Mouse (Mus musculus): ENCODE measurements at regions not wholly inside any gene's neighbourhood (a gene's known extent, or its start where the extent isn't known, plus 50 kb on each side); places are given as distances from the start of the nearest gene placed in this dataset.

DNA sequence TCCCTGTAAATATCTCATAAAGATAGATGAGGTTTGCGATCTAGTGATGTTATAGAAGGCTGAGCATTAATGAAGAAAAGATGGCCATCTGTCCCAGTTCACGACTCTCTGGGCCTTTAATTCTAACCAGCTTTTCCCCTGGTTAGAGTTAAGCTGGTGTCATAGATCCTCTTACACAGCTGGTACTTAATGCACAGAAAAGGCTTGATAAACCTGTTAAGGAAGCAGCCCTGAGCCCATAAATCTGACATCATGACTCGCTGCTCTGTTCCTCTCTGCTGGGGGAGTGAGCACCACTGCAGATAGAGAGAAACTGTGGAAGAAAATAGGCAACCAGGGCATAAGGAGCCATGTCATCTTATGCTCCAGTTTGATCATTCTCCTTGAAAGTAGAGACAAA, 316.5 kb downstream of the Etaa1 start:
- WGBS, result 22% methylated on average over 3 of the region's 3 CpGs
- Histone ChIP-seq H3K36me3 (ENCODE audit: control insufficient read depth, insufficient read depth, low read length) (no peaks in the 10 kb centered on the region), H3K4me2 (replicated peaks; ENCODE audit: low read depth, low read length) (no peak overlapping the region), H3K9me3 (ENCODE audit: control insufficient read depth, low read length) (no peaks in the 10 kb centered on the region), H3K9ac (ENCODE audit: low read depth, low read length) (no peak overlapping the region), H3K4me1 (ENCODE audit: control insufficient read depth, insufficient read depth, low read length) (no peaks in the 10 kb centered on the region), H3K27me3 (ENCODE audit: control insufficient read depth, insufficient read depth, low read length) (no peaks in the 10 kb centered on the region), H3K4me3 (ENCODE audit: low read length) (no peak overlapping the region), H3K27ac (ENCODE audit: low read depth, low read length) (no peak overlapping the region)
- ATAC-seq (ENCODE audit: low FRiP score, low TSS enrichment), result peak; percentile 85; the same call in 1 of the 2 replicates

DNA sequence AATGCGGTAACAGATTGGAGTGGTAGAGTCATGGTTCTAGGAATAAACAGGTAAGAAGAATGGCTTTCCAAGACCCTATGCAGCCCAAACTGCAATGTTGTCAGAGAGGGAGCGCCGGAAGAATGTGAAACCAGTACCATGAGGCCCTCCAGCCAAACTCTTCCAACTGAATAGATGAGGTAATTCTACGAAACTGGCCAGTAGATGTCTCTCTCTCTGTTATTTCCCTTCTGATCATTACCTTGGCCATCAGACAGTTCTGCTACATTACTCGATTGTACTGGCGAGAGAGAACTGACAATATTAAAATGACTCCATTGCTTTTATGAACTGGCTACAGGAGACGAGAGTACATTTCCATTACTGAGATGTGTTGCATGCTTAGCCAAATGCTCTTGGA, 313.8 kb downstream of the Etaa1 start:
- H3K4me2 ChIP-seq (replicated peaks; ENCODE audit: low read depth, low read length), result no peak overlapping the region
- H3K27ac ChIP-seq (ENCODE audit: low read depth, low read length), result no peak overlapping the region
- no peaks in the 10 kb centered on the region for H3K9me3 ChIP-seq (ENCODE audit: control insufficient read depth, low read length)
- 76% methylated on average over 7 of the region's 7 CpGs for WGBS
- ATAC-seq (ENCODE audit: low FRiP score, low TSS enrichment), result no peak
- no peaks in the 10 kb centered on the region for H3K36me3 ChIP-seq (ENCODE audit: control insufficient read depth, insufficient read depth, low read length)
- H3K4me1 ChIP-seq (ENCODE audit: control insufficient read depth, insufficient read depth, low read length), result no peaks in the 10 kb centered on the region
- no peak overlapping the region for H3K9ac ChIP-seq (ENCODE audit: low read depth, low read length)
- no peaks in the 10 kb centered on the region for H3K27me3 ChIP-seq (ENCODE audit: control insufficient read depth, insufficient read depth, low read length)
- no peak overlapping the region for H3K4me3 ChIP-seq (ENCODE audit: low read length)

DNA sequence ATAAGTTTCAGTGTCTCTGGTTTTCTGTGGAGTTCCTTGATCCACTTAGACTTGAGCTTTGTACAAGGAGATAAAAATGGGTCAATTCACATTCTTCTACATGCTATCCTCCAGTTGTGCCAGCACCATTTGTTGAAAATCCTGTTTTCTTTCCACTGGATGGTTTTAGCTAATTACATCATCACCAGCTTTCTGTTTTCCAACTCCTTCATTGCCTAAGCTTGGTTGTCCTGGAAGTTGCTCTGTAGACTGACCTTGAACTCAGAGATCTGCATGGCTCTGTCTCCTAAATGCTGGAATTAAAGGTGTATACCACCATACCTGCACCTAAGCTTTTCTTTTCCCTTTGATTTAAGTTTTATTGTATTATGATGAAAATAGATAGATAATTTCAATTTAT, 306.2 kb downstream of the Etaa1 start:
- no peaks in the 10 kb centered on the region for H3K36me3 ChIP-seq (ENCODE audit: control insufficient read depth, insufficient read depth, low read length)
- no peak overlapping the region for H3K27ac ChIP-seq (ENCODE audit: low read depth, low read length)
- no peak overlapping the region for H3K4me3 ChIP-seq (ENCODE audit: low read length)
- no peaks in the 10 kb centered on the region for H3K27me3 ChIP-seq (ENCODE audit: control insufficient read depth, insufficient read depth, low read length)
- no peak overlapping the region for H3K4me2 ChIP-seq (replicated peaks; ENCODE audit: low read depth, low read length)
- H3K4me1 ChIP-seq (ENCODE audit: control insufficient read depth, insufficient read depth, low read length), result no peaks in the 10 kb centered on the region
- H3K9ac ChIP-seq (ENCODE audit: low read depth, low read length), result no peak overlapping the region
- H3K9me3 ChIP-seq (ENCODE audit: control insufficient read depth, low read length), result no peaks in the 10 kb centered on the region
- no peak for ATAC-seq (ENCODE audit: low FRiP score, low TSS enrichment)

DNA sequence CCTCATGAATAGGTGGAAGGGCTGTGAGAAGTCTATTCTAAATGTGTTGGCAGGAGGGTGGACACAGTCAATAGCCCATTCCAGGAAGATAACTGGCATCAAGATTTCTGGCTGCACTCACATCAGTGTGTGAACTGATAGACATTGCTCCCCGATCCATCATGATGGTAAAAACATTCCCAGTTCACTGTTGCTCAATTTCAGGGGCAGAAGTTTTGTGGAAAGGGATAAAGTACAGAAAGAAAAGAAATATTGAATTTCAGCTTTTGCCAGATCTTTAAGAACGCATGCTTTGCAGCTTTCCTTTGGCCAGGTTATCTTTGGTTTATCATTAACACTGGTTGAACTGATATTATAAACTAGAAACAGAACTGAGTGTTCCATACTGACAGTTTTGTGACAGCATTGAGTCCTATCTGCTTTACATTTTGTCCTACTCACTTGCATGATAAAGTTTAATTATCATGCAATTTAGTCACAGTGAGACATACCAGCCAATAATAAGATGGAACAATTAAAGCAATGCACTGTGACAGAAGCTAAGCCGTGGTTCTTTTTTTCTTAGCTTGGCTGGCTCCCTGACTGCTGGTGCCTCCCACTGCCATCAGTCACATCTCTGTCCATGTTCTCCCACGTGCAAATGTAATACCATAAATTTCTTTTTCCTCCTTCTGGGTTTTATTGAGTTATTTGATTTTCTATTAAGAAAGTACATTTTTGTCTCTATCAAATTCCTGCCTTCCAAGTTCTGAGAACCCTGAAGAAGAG, 302.1 kb downstream of the Etaa1 start:
- H3K4me3 ChIP-seq (ENCODE audit: low read length), result no peak overlapping the region
- H3K27me3 ChIP-seq (ENCODE audit: control insufficient read depth, insufficient read depth, low read length), result no peaks in the 10 kb centered on the region
- no peak overlapping the region for H3K27ac ChIP-seq (ENCODE audit: low read depth, low read length)
- no peak overlapping the region for H3K9ac ChIP-seq (ENCODE audit: low read depth, low read length)
- H3K9me3 ChIP-seq (ENCODE audit: control insufficient read depth, low read length), result no peaks in the 10 kb centered on the region
- no peak overlapping the region for H3K4me2 ChIP-seq (replicated peaks; ENCODE audit: low read depth, low read length)
- no peaks in the 10 kb centered on the region for H3K4me1 ChIP-seq (ENCODE audit: control insufficient read depth, insufficient read depth, low read length)
- WGBS, result 62% methylated on average over 4 of the region's 4 CpGs
- ATAC-seq (ENCODE audit: low FRiP score, low TSS enrichment), result no peak
- H3K36me3 ChIP-seq (ENCODE audit: control insufficient read depth, insufficient read depth, low read length), result no peaks in the 10 kb centered on the region

DNA sequence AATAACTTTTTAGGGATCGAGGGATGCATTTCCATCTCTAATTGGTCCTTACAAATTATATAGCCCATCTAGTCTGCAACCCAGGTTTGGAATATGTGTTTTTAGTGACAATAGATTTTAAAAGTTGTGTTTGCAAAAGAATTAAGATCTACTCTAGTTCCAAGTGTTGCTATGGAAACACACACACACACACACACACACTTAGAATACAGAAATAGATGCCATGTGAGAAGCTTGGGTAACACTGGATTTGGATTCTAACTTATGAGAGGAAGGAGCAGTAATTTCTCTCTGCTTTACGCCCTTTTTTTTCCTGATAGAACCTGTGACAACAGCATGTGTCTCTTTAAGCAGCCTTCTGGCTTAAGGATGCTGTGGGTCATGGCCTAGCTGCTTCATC, 297.8 kb downstream of the Etaa1 start:
- Histone ChIP-seq H3K36me3 (ENCODE audit: control insufficient read depth, insufficient read depth, low read length) (no peaks in the 10 kb centered on the region), H3K4me2 (replicated peaks; ENCODE audit: low read depth, low read length) (no peak overlapping the region), H3K4me1 (ENCODE audit: control insufficient read depth, insufficient read depth, low read length) (no peaks in the 10 kb centered on the region), H3K27ac (ENCODE audit: low read depth, low read length) (no peak overlapping the region), H3K27me3 (ENCODE audit: control insufficient read depth, insufficient read depth, low read length) (no peaks in the 10 kb centered on the region), H3K9me3 (ENCODE audit: control insufficient read depth, low read length) (no peaks in the 10 kb centered on the region), H3K9ac (ENCODE audit: low read depth, low read length) (no peak overlapping the region), H3K4me3 (ENCODE audit: low read length) (no peak overlapping the region)
- ATAC-seq (ENCODE audit: low FRiP score, low TSS enrichment), result no peak
- WGBS, result 87% methylated on average over 2 of the region's 2 CpGs

DNA sequence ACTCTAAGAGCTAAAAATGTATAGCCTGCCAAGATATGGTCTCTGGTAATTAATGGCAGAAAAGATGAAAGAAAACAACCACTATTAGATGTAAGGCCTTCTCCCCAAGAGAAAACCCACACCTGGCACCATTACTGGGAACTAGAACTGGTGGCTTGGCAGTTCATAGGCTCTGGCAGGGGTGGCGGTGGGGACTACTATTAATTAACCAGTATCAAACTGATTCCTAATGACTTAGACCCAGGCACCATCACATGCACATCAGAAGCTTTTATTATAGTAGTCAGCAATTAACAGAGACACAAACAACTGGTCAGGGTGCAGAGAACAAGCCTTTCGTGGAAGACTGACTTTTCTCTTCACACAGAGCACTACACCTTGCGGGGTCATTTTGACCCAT, 296.0 kb downstream of the Etaa1 start:
- 82% methylated on average over 3 of the region's 3 CpGs for WGBS
- H3K9me3 ChIP-seq (ENCODE audit: control insufficient read depth, low read length), result no peaks in the 10 kb centered on the region
- ATAC-seq (ENCODE audit: low FRiP score, low TSS enrichment), result no peak
- no peak overlapping the region for H3K27ac ChIP-seq (ENCODE audit: low read depth, low read length)
- no peaks in the 10 kb centered on the region for H3K4me1 ChIP-seq (ENCODE audit: control insufficient read depth, insufficient read depth, low read length)
- H3K27me3 ChIP-seq (ENCODE audit: control insufficient read depth, insufficient read depth, low read length), result no peaks in the 10 kb centered on the region
- H3K36me3 ChIP-seq (ENCODE audit: control insufficient read depth, insufficient read depth, low read length), result no peaks in the 10 kb centered on the region
- H3K4me2 ChIP-seq (replicated peaks; ENCODE audit: low read depth, low read length), result no peak overlapping the region
- H3K9ac ChIP-seq (ENCODE audit: low read depth, low read length), result no peak overlapping the region
- no peak overlapping the region for H3K4me3 ChIP-seq (ENCODE audit: low read length)

DNA sequence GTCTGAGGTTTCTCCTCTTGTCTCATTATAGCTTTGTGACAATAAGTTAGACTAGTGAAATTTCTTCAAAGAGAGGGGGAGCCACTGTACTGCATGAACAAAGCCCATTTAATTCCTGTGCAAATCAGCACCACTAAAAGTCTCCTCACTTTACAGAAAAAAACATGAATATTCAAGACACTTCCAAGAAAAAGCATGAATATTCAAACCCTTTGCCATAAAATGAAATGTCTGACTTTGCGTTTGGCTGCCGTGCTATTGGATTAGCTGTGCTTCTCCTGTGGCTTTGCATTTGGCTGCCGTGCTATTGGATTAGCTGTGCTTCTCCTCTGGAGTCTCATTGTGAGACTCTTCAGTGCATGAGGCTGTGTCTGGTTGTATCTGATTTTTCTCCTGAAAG, 295.4 kb downstream of the Etaa1 start:
- Histone ChIP-seq H3K36me3 (ENCODE audit: control insufficient read depth, insufficient read depth, low read length) (no peaks in the 10 kb centered on the region), H3K4me3 (ENCODE audit: low read length) (no peak overlapping the region), H3K4me2 (replicated peaks; ENCODE audit: low read depth, low read length) (no peak overlapping the region), H3K4me1 (ENCODE audit: control insufficient read depth, insufficient read depth, low read length) (no peaks in the 10 kb centered on the region), H3K9me3 (ENCODE audit: control insufficient read depth, low read length) (no peaks in the 10 kb centered on the region), H3K27ac (ENCODE audit: low read depth, low read length) (no peak overlapping the region), H3K9ac (ENCODE audit: low read depth, low read length) (no peak overlapping the region), H3K27me3 (ENCODE audit: control insufficient read depth, insufficient read depth, low read length) (no peaks in the 10 kb centered on the region)
- ATAC-seq (ENCODE audit: low FRiP score, low TSS enrichment), result no peak
- WGBS, result 67% methylated on average over 3 of the region's 3 CpGs

DNA sequence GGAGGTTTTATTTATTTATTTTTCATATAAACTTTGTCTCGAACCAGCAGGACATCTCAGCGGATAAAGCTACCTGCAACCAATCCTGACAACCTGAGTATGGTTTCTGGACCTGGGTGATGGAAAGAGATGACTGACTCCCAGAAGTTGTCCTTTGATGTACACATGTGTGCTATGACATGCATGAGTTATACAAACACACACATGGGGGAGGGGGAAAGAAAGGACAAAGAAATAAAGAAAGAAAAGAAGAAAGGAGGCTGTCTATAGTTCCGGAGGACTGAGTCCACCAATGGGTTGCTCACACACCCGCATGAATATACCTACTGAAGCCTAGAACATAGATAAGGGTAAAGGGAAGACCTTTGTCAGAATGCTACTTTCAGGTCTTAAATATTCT, 295.0 kb downstream of the Etaa1 start:
- Histone ChIP-seq H3K4me2 (replicated peaks; ENCODE audit: low read depth, low read length) (no peak overlapping the region), H3K4me3 (ENCODE audit: low read length) (no peak overlapping the region), H3K9me3 (ENCODE audit: control insufficient read depth, low read length) (no peaks in the 10 kb centered on the region), H3K36me3 (ENCODE audit: control insufficient read depth, insufficient read depth, low read length) (no peaks in the 10 kb centered on the region), H3K9ac (ENCODE audit: low read depth, low read length) (no peak overlapping the region), H3K27ac (ENCODE audit: low read depth, low read length) (no peak overlapping the region), H3K27me3 (ENCODE audit: control insufficient read depth, insufficient read depth, low read length) (no peaks in the 10 kb centered on the region), H3K4me1 (ENCODE audit: control insufficient read depth, insufficient read depth, low read length) (no peaks in the 10 kb centered on the region)
- ATAC-seq (ENCODE audit: low FRiP score, low TSS enrichment), result no peak
- 87% methylated on average over 4 of the region's 4 CpGs for WGBS

DNA sequence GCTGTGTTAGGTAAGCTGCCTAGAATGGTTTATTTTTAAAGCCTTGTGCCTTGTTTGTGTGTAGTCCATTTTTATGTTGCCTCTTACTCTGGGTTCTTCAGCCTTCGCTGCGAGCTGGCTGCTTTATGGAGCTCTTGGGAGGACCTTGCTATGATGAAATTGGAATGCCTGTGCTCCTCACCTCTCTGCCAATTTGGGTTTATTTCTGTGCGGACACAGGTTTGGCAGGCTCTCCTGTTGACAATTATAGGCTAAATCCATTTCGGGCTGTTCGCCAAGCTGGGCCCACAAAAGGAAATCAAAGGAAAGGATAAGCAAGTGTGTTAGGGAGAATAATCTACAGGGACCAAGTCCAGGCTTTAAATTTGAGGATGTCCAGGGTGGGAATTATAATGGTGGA, 289.8 kb downstream of the Etaa1 start:
- H3K4me1 ChIP-seq (ENCODE audit: control insufficient read depth, insufficient read depth, low read length), result 0 out of 2 replicates have a peak, but pooled peaks cover 3% of the 10 kb centered on the region
- no peaks in the 10 kb centered on the region for H3K36me3 ChIP-seq (ENCODE audit: control insufficient read depth, insufficient read depth, low read length)
- no peak for ATAC-seq (ENCODE audit: low FRiP score, low TSS enrichment)
- H3K9ac ChIP-seq (ENCODE audit: low read depth, low read length), result no peak overlapping the region
- no peak overlapping the region for H3K4me2 ChIP-seq (replicated peaks; ENCODE audit: low read depth, low read length)
- no peaks in the 10 kb centered on the region for H3K9me3 ChIP-seq (ENCODE audit: control insufficient read depth, low read length)
- H3K27me3 ChIP-seq (ENCODE audit: control insufficient read depth, insufficient read depth, low read length), result no peaks in the 10 kb centered on the region
- no peak overlapping the region; the same call in 1 of the 2 replicates for H3K27ac ChIP-seq (ENCODE audit: low read depth, low read length)
- 77% methylated on average over 5 of the region's 5 CpGs for WGBS
- no peak overlapping the region for H3K4me3 ChIP-seq (ENCODE audit: low read length)
